Mouse (Mus musculus): ENCODE results near the gene Map3k5. TPM values are rescaled to one million over a fixed set of nuclear protein-coding genes. Genes with fewer than 3 reads are reported as not detected.

Gene Map3k5
- polyA plus RNA-seq, 1 experiment = 1.0 TPM

GRCm38 (mm10) chr10:19977557-19977956, 43.3 kb downstream of the Map3k5 start:
- H3K27me3 ChIP-seq (ENCODE audit: control insufficient read depth, insufficient read depth, low read length) = no peaks in the 10 kb centered on the region
- H3K4me3 ChIP-seq (ENCODE audit: control insufficient read depth, low read depth, low read length) = no peak overlapping the region
- H3K27ac ChIP-seq (ENCODE audit: control insufficient read depth, insufficient read depth, low read depth, low read length) = no peak overlapping the region
- H3K36me3 ChIP-seq (ENCODE audit: control insufficient read depth, insufficient read depth, low read length) = no peaks in the 10 kb centered on the region
- TF ChIP-seq CTCF (IDR thresholded peaks at IDR 0.05; ENCODE audit: control insufficient read depth, insufficient read depth, insufficient replicate concordance, low read depth, low read length) = no peak; the same call in 1 of the 2 replicates
- TF ChIP-seq POLR2A (IDR thresholded peaks at IDR 0.05; ENCODE audit: control insufficient read depth, low read depth, low read length) = no peak
- H3K4me1 ChIP-seq (ENCODE audit: control insufficient read depth, insufficient read depth, low read length) = peaks cover 2% of the 10 kb centered on the region; the same call in 1 of the 2 replicates

DNA sequence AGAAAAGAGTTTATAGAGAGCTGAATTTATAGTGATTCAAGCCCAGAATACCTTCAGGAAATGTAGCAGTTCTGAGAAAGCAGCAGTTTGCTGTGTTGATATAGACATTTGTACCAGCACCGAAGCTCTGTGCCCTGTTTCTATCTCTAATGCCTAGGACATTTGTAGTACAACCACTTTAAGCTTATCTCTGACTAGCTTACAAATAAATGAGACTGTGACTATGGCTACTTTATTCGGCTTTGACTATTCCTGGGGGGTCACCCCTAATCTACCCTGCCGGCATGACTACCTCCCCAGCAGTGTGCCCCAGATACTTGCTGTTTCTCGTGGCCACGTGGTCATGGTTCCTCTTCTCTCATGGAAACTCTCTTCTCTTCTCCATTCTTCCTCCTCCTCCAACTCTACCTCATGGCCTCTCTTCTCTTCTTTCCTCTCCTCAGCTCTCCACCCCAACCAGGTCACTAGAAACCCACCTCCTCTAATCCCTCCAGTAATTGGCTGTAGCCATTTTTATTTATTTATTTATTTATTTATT, 44.5 kb downstream of the Map3k5 start:
- H3K36me3 ChIP-seq (ENCODE audit: control insufficient read depth, insufficient read depth, low read length) = no peaks in the 10 kb centered on the region
- H3K27ac ChIP-seq (ENCODE audit: control insufficient read depth, insufficient read depth, low read depth, low read length) = no peak overlapping the region
- H3K27me3 ChIP-seq (ENCODE audit: control insufficient read depth, insufficient read depth, low read length) = no peaks in the 10 kb centered on the region
- H3K4me1 ChIP-seq (ENCODE audit: control insufficient read depth, insufficient read depth, low read length) = peaks cover 2% of the 10 kb centered on the region; the same call in 1 of the 2 replicates
- no peak overlapping the region for H3K4me3 ChIP-seq (ENCODE audit: control insufficient read depth, low read depth, low read length)
- TF ChIP-seq POLR2A (IDR thresholded peaks at IDR 0.05; ENCODE audit: control insufficient read depth, low read depth, low read length) (no peak), CTCF (IDR thresholded peaks at IDR 0.05; ENCODE audit: control insufficient read depth, insufficient read depth, insufficient replicate concordance, low read depth, low read length) (no peak)

DNA sequence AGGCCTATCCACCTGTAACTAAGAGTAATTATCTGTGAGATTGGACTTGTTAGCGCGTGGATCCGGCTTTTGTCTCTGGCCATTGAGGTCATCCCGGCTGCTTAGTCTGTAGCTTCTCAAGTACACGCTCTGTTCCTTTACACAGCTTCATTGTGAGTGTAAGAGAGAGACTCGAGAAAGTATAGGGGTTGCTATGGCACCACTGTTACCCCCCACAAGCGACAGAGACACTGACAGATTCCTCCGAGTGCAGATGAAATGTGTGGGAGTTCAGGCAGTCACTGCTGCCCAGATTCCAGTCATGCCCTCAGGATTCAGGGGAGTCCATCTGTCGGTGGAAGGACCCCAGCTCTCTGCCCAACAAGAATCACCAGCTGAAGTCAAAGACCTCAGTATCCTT, 53.5 kb downstream of the Map3k5 start:
- Histone ChIP-seq H3K27ac (ENCODE audit: control insufficient read depth, insufficient read depth, low read depth, low read length) (no peak overlapping the region), H3K36me3 (ENCODE audit: control insufficient read depth, insufficient read depth, low read length) (no peaks in the 10 kb centered on the region), H3K4me1 (ENCODE audit: control insufficient read depth, insufficient read depth, low read length) (no peaks in the 10 kb centered on the region), H3K27me3 (ENCODE audit: control insufficient read depth, insufficient read depth, low read length) (no peaks in the 10 kb centered on the region), H3K4me3 (ENCODE audit: control insufficient read depth, low read depth, low read length) (no peak overlapping the region)
- TF ChIP-seq POLR2A (IDR thresholded peaks at IDR 0.05; ENCODE audit: control insufficient read depth, low read depth, low read length) = no peak
- no peak for TF ChIP-seq CTCF (IDR thresholded peaks at IDR 0.05; ENCODE audit: control insufficient read depth, insufficient read depth, insufficient replicate concordance, low read depth, low read length)

DNA sequence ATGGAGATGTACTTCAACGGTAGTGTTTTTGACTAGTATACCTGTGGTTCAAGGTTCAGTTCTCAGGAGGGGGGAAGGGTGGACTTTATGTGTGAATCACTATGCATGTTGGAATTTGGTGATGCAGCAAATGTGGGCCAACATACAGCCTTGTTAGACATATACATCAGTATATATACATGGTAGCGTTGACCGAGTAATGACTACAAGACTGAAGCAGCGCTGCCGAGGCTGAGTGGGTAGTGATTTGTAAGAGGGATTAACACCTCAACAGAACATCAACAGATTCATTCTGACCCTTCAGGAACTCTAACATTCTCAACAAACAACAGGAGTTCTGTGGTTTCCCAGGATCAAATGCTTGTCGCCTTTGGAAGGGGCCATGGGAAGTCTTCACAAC, 55.7 kb downstream of the Map3k5 start:
- no peaks in the 10 kb centered on the region for H3K27me3 ChIP-seq (ENCODE audit: control insufficient read depth, insufficient read depth, low read length)
- H3K36me3 ChIP-seq (ENCODE audit: control insufficient read depth, insufficient read depth, low read length) = no peaks in the 10 kb centered on the region
- H3K4me1 ChIP-seq (ENCODE audit: control insufficient read depth, insufficient read depth, low read length) = no peaks in the 10 kb centered on the region
- H3K27ac ChIP-seq (ENCODE audit: control insufficient read depth, insufficient read depth, low read depth, low read length) = no peak overlapping the region
- no peak overlapping the region for H3K4me3 ChIP-seq (ENCODE audit: control insufficient read depth, low read depth, low read length)
- TF ChIP-seq CTCF (IDR thresholded peaks at IDR 0.05; ENCODE audit: control insufficient read depth, insufficient read depth, insufficient replicate concordance, low read depth, low read length) (no peak), POLR2A (IDR thresholded peaks at IDR 0.05; ENCODE audit: control insufficient read depth, low read depth, low read length) (no peak)

GRCm38 (mm10) chr10:19990638-19991037, 56.4 kb downstream of the Map3k5 start:
- H3K27ac ChIP-seq (ENCODE audit: control insufficient read depth, insufficient read depth, low read depth, low read length) = no peak overlapping the region
- no peaks in the 10 kb centered on the region for H3K4me1 ChIP-seq (ENCODE audit: control insufficient read depth, insufficient read depth, low read length)
- no peak overlapping the region for H3K4me3 ChIP-seq (ENCODE audit: control insufficient read depth, low read depth, low read length)
- no peaks in the 10 kb centered on the region for H3K27me3 ChIP-seq (ENCODE audit: control insufficient read depth, insufficient read depth, low read length)
- no peak for TF ChIP-seq POLR2A (IDR thresholded peaks at IDR 0.05; ENCODE audit: control insufficient read depth, low read depth, low read length)
- no peak for TF ChIP-seq CTCF (IDR thresholded peaks at IDR 0.05; ENCODE audit: control insufficient read depth, insufficient read depth, insufficient replicate concordance, low read depth, low read length)
- H3K36me3 ChIP-seq (ENCODE audit: control insufficient read depth, insufficient read depth, low read length) = no peaks in the 10 kb centered on the region

GRCm38 (mm10) chr10:19991237-19991865, 57.1 kb downstream of the Map3k5 start:
- Histone ChIP-seq H3K27me3 (ENCODE audit: control insufficient read depth, insufficient read depth, low read length) (no peaks in the 10 kb centered on the region), H3K4me3 (ENCODE audit: control insufficient read depth, low read depth, low read length) (no peak overlapping the region), H3K4me1 (ENCODE audit: control insufficient read depth, insufficient read depth, low read length) (no peaks in the 10 kb centered on the region), H3K36me3 (ENCODE audit: control insufficient read depth, insufficient read depth, low read length) (no peaks in the 10 kb centered on the region), H3K27ac (ENCODE audit: control insufficient read depth, insufficient read depth, low read depth, low read length) (no peak overlapping the region)
- TF ChIP-seq POLR2A (IDR thresholded peaks at IDR 0.05; ENCODE audit: control insufficient read depth, low read depth, low read length) = no peak
- TF ChIP-seq CTCF (IDR thresholded peaks at IDR 0.05; ENCODE audit: control insufficient read depth, insufficient read depth, insufficient replicate concordance, low read depth, low read length) = no peak

GRCm38 (mm10) chr10:19991866-19992252, 57.6 kb downstream of the Map3k5 start:
- Histone ChIP-seq H3K27me3 (ENCODE audit: control insufficient read depth, insufficient read depth, low read length) (no peaks in the 10 kb centered on the region), H3K4me1 (ENCODE audit: control insufficient read depth, insufficient read depth, low read length) (no peaks in the 10 kb centered on the region), H3K27ac (ENCODE audit: control insufficient read depth, insufficient read depth, low read depth, low read length) (no peak overlapping the region), H3K36me3 (ENCODE audit: control insufficient read depth, insufficient read depth, low read length) (no peaks in the 10 kb centered on the region), H3K4me3 (ENCODE audit: control insufficient read depth, low read depth, low read length) (no peak overlapping the region)
- TF ChIP-seq POLR2A (IDR thresholded peaks at IDR 0.05; ENCODE audit: control insufficient read depth, low read depth, low read length) (no peak), CTCF (IDR thresholded peaks at IDR 0.05; ENCODE audit: control insufficient read depth, insufficient read depth, insufficient replicate concordance, low read depth, low read length) (no peak)

Measured in testis, adult 2 months (tissue).